Mouse (Mus musculus) midbrain, embryonic 13.5 days (tissue): ENCODE data around the gene Cacna1a. TPM values are rescaled to one million over a fixed set of nuclear protein-coding genes. Genes with fewer than 3 reads are reported as not detected.

ENCODE experiments used
- ATAC-seq: fragments of 200-750 bp; cut with Nextera tagmentation; 2 replicates; pipeline ENCODE4 v1.8.0; 2017; ENCODE audit warnings: mild to moderate bottlenecking, moderate TSS enrichment, moderate library complexity
- H3K27ac ChIP-seq: fragments of 300-500 bp; sonication (generic); 2 replicates; pipeline ENCODE4 v1.5.1; 2015; ENCODE audit warnings: inconsistent platforms, mild to moderate bottlenecking, moderate library complexity
- H3K27me3 ChIP-seq: fragments of 300-500 bp; sonication (generic); 2 replicates; pipeline ENCODE4 v1.6.1; 2015; ENCODE audit warnings: mild to moderate bottlenecking, inconsistent platforms
- H3K36me3 ChIP-seq: fragments of 300-500 bp; sonication (generic); 2 replicates; pipeline ENCODE4 v1.6.1; 2015; ENCODE audit warnings: mild to moderate bottlenecking, inconsistent platforms
- H3K4me1 ChIP-seq: fragments of 300-500 bp; sonication (generic); replicated peaks from 2 replicates; pipeline ENCODE4 v1.6.1; 2015; ENCODE audit warnings: inconsistent platforms
- H3K4me2 ChIP-seq: fragments of 300-500 bp; sonication (generic); replicated peaks from 2 replicates; pipeline ENCODE4 v1.6.1; 2015; ENCODE audit warnings: moderate library complexity, mild to moderate bottlenecking, inconsistent platforms
- H3K4me3 ChIP-seq: fragments of 300-500 bp; sonication (generic); replicated peaks from 2 replicates; pipeline ENCODE4 v1.5.1; 2015; ENCODE audit warnings: mild to moderate bottlenecking, inconsistent platforms
- H3K9ac ChIP-seq: fragments of 300-500 bp; sonication (generic); replicated peaks from 2 replicates; pipeline ENCODE4 v1.6.1; 2015; ENCODE audit warnings: mild to moderate bottlenecking, inconsistent platforms
- H3K9me3 ChIP-seq: fragments of 300-500 bp; sonication (generic); 2 replicates; pipeline ENCODE4 v1.6.1; 2016; ENCODE audit warnings: mild to moderate bottlenecking, inconsistent platforms
- WGBS: fragments of 180-500 bp; shearing (Covaris S2); methylation state at CpG from one replicate; pipeline ENCODE4 v1.1.7; 2015; 5-methylcytosine and 5-hydroxymethylcytosine counted together
- polyA plus RNA-seq: library from polyadenylated mRNA; unstranded; fragments of >200 nt; fragmentation: Nextera tagmentation; extraction: Ambion mirVana; gene quantifications from 2 replicates; pipeline ENCODE4 v1.2.1, GENCODE M21; 2015

Gene Cacna1a
- polyA plus RNA-seq, 1 experiment from 2014 or later, result 19.0 TPM

DNA sequence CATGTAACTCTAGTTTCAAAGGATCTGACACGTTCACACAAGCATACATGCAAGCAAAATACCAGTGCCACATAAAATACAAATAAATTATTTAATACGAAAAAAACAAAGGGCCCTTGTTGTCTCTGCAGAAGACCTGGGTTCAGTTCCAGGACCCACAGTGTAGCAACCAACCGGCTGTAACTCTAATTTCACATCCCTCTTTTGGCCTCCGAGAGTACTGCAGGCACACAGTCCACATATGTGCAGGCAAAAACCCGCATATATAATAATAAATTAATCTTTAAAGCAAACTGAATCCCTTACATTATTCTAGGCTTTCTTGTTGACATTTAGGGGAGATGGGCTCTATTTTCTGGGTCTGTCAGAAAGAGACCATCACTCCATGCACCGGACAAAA lies 258.6 kb downstream of the Cacna1a start:
- 66% methylated on average over 6 of the region's 6 CpGs for WGBS
- no peak for ATAC-seq
- Histone ChIP-seq H3K9me3 (no peaks in the 10 kb centered on the region), H3K9ac (no peak overlapping the region), H3K27ac (no peak overlapping the region), H3K27me3 (no peaks in the 10 kb centered on the region), H3K4me3 (no peak overlapping the region), H3K4me2 (peak overlapping the region; percentile 51; the same call in 1 of the 2 replicates), H3K4me1 (peaks cover 10% of the 10 kb centered on the region), H3K36me3 (no peaks in the 10 kb centered on the region)

- no peaks in the 10 kb centered on the region for H3K9me3 ChIP-seq
- H3K4me3 ChIP-seq, result peak overlapping the region; percentile 22
- peak overlapping the region; percentile 10; the same call in 1 of the 2 replicates for H3K27ac ChIP-seq
- H3K4me2 ChIP-seq, result peak overlapping the region; percentile 51
- no peaks in the 10 kb centered on the region for H3K36me3 ChIP-seq
- peaks cover 10% of the 10 kb centered on the region for H3K4me1 ChIP-seq
- 2% methylated on average over 14 of the region's 14 CpGs for WGBS
- peak; percentile 80 for ATAC-seq
- no peak overlapping the region for H3K9ac ChIP-seq
- no peaks in the 10 kb centered on the region for H3K27me3 ChIP-seq
Measured at GRCm38 (mm10) chr8:84647461-84647901, 259.2 kb downstream of the Cacna1a start.

GRCm38 (mm10) chr8:84650213-84650612 lies 262.0 kb downstream of the Cacna1a start:
- Histone ChIP-seq H3K36me3 (no peaks in the 10 kb centered on the region), H3K9me3 (no peaks in the 10 kb centered on the region), H3K4me1 (peaks cover 15% of the 10 kb centered on the region), H3K9ac (no peak overlapping the region), H3K27ac (peak overlapping the region; percentile 56; the same call in 1 of the 2 replicates), H3K4me2 (no peak overlapping the region), H3K4me3 (no peak overlapping the region), H3K27me3 (no peaks in the 10 kb centered on the region)
- 45% methylated on average over 3 of the region's 3 CpGs for WGBS
- no peak for ATAC-seq

- Histone ChIP-seq H3K4me3 (no peak overlapping the region), H3K4me2 (no peak overlapping the region), H3K27ac (no peak overlapping the region), H3K9me3 (no peaks in the 10 kb centered on the region), H3K36me3 (no peaks in the 10 kb centered on the region), H3K9ac (no peak overlapping the region), H3K4me1 (peaks cover 28% of the 10 kb centered on the region), H3K27me3 (0 out of 2 replicates have a peak, but pooled peaks cover 3% of the 10 kb centered on the region)
- WGBS, result 73% methylated on average over 9 of the region's 9 CpGs
- no peak for ATAC-seq
Measured at GRCm38 (mm10) chr8:84653092-84653631, 264.9 kb downstream of the Cacna1a start.

GRCm38 (mm10) chr8:84654597-84654996 lies 266.4 kb downstream of the Cacna1a start:
- Histone ChIP-seq H3K4me2 (no peak overlapping the region), H3K9ac (no peak overlapping the region), H3K4me1 (peaks cover 29% of the 10 kb centered on the region), H3K27me3 (peaks cover 11% of the 10 kb centered on the region; the same call in 1 of the 2 replicates), H3K36me3 (no peaks in the 10 kb centered on the region), H3K9me3 (no peaks in the 10 kb centered on the region), H3K4me3 (no peak overlapping the region), H3K27ac (peak overlapping the region; percentile 59; the same call in 1 of the 2 replicates)
- WGBS, result 40% methylated on average over 4 of the region's 4 CpGs
- ATAC-seq, result no peak

GRCm38 (mm10) chr8:84655336-84656190 lies 267.3 kb downstream of the Cacna1a start:
- Histone ChIP-seq H3K4me1 (peaks cover 36% of the 10 kb centered on the region), H3K9me3 (no peaks in the 10 kb centered on the region), H3K27me3 (peaks cover 11% of the 10 kb centered on the region; the same call in 1 of the 2 replicates), H3K4me3 (peak overlapping the region; percentile 27), H3K4me2 (peak overlapping the region; percentile 54), H3K27ac (peak overlapping the region; percentile 59), H3K36me3 (no peaks in the 10 kb centered on the region), H3K9ac (peak overlapping the region; percentile 50)
- peak; percentile 82 for ATAC-seq
- under 1% methylated on average over 14 of the region's 15 CpGs for WGBS

DNA sequence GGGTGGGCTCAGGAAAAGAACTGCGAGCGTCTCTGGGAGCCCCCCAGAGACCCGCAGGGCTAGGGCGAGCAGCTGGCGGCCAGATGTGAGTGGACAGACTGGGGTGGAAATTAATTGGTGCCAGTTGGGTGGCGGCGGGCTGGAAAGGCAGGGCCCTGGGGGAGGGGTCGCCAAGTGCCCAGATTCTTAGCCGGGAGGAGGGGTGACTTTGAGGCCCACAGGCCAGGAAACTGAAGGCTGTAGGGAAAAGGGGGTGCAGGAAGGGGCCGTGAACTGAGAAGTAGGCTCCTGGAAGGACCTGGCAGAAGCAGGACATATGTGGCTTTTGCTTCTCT lies 267.9 kb downstream of the Cacna1a start:
- H3K9me3 ChIP-seq, result no peaks in the 10 kb centered on the region
- WGBS, result under 1% methylated on average over 10 of the region's 10 CpGs

DNA sequence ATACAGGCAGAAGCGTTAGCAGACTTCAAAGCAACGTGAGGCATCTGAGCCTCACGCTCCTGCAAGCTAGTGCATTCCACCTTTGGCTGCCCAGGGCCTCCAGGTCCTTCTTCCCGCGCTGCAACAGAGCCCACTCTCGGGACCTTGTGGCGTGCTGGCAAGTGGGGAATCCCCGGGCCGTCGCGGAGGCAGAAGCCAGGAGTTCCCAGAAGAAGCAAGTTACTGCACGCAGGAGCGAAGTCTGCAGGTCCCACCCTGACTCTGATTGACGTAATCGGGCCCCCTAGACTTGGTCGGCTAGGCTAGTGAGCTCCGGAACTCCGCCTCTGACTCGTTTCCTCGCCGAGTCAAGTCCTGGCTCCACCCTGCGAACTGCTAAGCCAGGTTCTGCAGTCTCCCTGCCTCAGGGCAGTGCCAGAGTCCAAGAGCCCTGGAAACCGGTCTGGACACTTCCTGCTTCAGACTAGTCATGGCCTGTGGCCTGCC lies 268.4 kb downstream of the Cacna1a start:
- Histone ChIP-seq H3K27ac (peak overlapping the region; percentile 59; the same call in 1 of the 2 replicates), H3K4me2 (peak overlapping the region; percentile 54), H3K9me3 (no peaks in the 10 kb centered on the region), H3K4me3 (peak overlapping the region; percentile 27), H3K36me3 (no peaks in the 10 kb centered on the region), H3K9ac (peak overlapping the region; percentile 50), H3K27me3 (peaks cover 11% of the 10 kb centered on the region; the same call in 1 of the 2 replicates), H3K4me1 (peaks cover 48% of the 10 kb centered on the region)
- 2% methylated on average over 23 of the region's 23 CpGs for WGBS
- no peak for ATAC-seq

More for the DNA sequence above, 267.9 kb downstream of the Cacna1a start:
- H3K9ac ChIP-seq, result peak overlapping the region; percentile 50
- peak overlapping the region; percentile 27 for H3K4me3 ChIP-seq
- ATAC-seq, result peak; percentile 49
- no peaks in the 10 kb centered on the region for H3K36me3 ChIP-seq
- peaks cover 11% of the 10 kb centered on the region; the same call in 1 of the 2 replicates for H3K27me3 ChIP-seq
- H3K4me1 ChIP-seq, result peaks cover 42% of the 10 kb centered on the region
- peak overlapping the region; percentile 59 for H3K27ac ChIP-seq
- H3K4me2 ChIP-seq, result peak overlapping the region; percentile 54

DNA sequence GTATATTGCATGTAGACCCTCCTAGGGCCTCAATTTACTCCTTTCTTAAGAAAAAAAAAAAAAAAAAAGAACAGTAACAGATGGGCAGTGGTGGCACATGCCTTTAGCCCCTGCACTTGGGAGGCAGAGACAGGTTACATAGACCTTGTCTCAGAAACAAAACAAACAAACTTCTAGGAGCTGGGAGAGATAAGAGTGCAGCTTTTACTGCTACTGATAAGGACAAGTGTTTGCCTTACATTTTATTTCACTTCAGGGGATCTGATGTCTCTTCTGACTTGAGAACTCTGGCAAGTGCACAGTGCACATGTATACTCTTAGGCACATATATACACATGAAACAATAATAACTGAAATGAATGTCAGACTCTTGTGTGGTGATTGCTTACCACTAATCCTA lies 269.0 kb downstream of the Cacna1a start:
- H3K27ac ChIP-seq, result no peak overlapping the region; the same call in 1 of the 2 replicates
- no peaks in the 10 kb centered on the region for H3K9me3 ChIP-seq
- ATAC-seq, result no peak
- peak overlapping the region; percentile 54; the same call in 1 of the 2 replicates for H3K4me2 ChIP-seq
- H3K36me3 ChIP-seq, result no peaks in the 10 kb centered on the region
- H3K4me3 ChIP-seq, result no peak overlapping the region
- H3K9ac ChIP-seq, result no peak overlapping the region
- H3K27me3 ChIP-seq, result peaks cover 11% of the 10 kb centered on the region; the same call in 1 of the 2 replicates
- H3K4me1 ChIP-seq, result peaks cover 53% of the 10 kb centered on the region

DNA sequence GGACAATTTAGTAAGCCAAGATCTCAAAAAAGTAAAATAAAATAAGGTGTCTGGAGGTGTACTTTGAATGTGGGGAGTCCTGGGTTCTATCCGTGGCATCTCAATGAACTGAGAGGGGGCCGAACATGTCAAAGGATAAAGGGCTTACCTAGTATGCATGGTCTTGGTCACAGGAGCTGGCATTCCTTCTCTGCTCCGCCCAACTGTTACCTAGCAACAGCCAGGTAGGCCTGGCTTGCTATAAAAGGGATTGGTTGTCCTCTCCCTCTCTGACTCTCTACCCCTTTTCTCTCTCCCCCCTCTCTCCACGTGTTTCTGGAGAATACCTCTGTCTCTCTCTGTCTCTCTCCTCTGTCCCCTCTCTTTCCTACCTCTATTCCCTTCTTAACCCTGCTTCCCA lies 269.4 kb downstream of the Cacna1a start:
- WGBS, result 48% methylated on average over 4 of the region's 4 CpGs
- ATAC-seq, result no peak
- Histone ChIP-seq H3K4me2 (no peak overlapping the region), H3K27ac (no peak overlapping the region), H3K9me3 (no peaks in the 10 kb centered on the region), H3K27me3 (peaks cover 11% of the 10 kb centered on the region; the same call in 1 of the 2 replicates), H3K36me3 (no peaks in the 10 kb centered on the region), H3K4me1 (peaks cover 55% of the 10 kb centered on the region), H3K4me3 (no peak overlapping the region), H3K9ac (no peak overlapping the region)

DNA sequence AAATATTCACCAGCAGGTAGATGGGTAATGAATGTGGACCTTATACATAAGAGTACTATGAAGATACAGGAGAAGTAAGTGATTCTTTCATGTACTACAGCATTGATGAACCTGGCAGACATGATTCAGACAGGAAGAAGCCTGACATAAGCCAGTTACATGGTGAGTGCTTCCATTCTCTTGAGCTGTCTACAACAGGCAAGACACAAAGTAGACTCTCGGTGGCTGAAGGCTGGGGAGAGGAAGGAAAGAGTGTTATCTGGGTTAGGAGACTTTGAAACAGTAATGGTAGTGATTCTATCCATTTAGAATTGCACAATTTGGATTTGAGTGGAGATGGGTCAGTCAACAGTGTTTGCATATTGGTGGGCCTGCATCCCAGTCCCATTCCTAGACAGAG lies 270.7 kb downstream of the Cacna1a start:
- peaks cover 63% of the 10 kb centered on the region for H3K4me1 ChIP-seq
- WGBS, result 41% methylated on average over 1 of the region's 1 CpGs
- peak overlapping the region; percentile 88; the same call in 1 of the 2 replicates for H3K4me2 ChIP-seq
- no peak overlapping the region for H3K4me3 ChIP-seq
- H3K36me3 ChIP-seq, result no peaks in the 10 kb centered on the region
- H3K27ac ChIP-seq, result no peak overlapping the region
- ATAC-seq, result no peak
- H3K27me3 ChIP-seq, result peaks cover 11% of the 10 kb centered on the region; the same call in 1 of the 2 replicates
- no peaks in the 10 kb centered on the region for H3K9me3 ChIP-seq
- no peak overlapping the region for H3K9ac ChIP-seq
